27 mouse cellular contexts compared by ENCODE assay signal in genomic region chr12:31754465-31754864, GRCm38 (mm10). TPM values are rescaled to one million over a fixed set of nuclear protein-coding genes. Genes with fewer than 3 reads are reported as not detected.
DNase-seq lines count a peak whose midpoint lies in the region; ATAC-seq and TF ChIP-seq lines count a peak whose summit lies in the region.
"Had no signal": no experiment of that assay in that cellular context is flagged by ENCODE, and none has a peak within 500 bp of the region (broad histone marks: within the 10 kb centered on the region; RNA-seq: fewer than 3 reads in every experiment).

No protein-coding gene starts in this region.

- peak overlapping the region; percentile 25 for H3K27ac ChIP-seq in forebrain, embryonic 15.5 days (replicated peaks)
- no peak overlapping the region for H3K27ac ChIP-seq in forebrain, embryonic 12.5 days
- peak overlapping the region; percentile 47; the same call in 1 of the 2 replicates for H3K27ac ChIP-seq in layer of hippocampus, adult 2 months
- H3K27ac ChIP-seq: gastrocnemius, adult 2 months; hindbrain, embryonic 14.5 days; hindbrain, postnatal 0 days had no signal

- no peak; the same call in 1 of the 2 replicates for ATAC-seq in forebrain, embryonic 15.5 days (replicated peaks)
- no peak for ATAC-seq in forebrain, embryonic 12.5 days (ENCODE audit: low FRiP score)
- ATAC-seq: hindbrain, postnatal 0 days; inflammation-experienced regulatory T-cells, adult 6 months; intestine, embryonic 16.5 days; Patski had no signal

- TF ChIP-seq POLR2A in brain, embryonic 14.5 days (IDR thresholded peaks at IDR 0.05; ENCODE audit: borderline replicate concordance, extremely low read depth, insufficient read depth, insufficient read length, poor library complexity, severe bottlenecking) = no peak

- no peak overlapping the region for H3K4me3 ChIP-seq in forebrain, embryonic 15.5 days
- H3K4me3 ChIP-seq in forebrain, embryonic 12.5 days (replicated peaks) = no peak overlapping the region
- H3K4me3 ChIP-seq in layer of hippocampus, adult 2 months = no peak overlapping the region
- H3K4me3 ChIP-seq: gastrocnemius, adult 2 months had no signal

- DNase-seq in cerebellum, adult 9-10 months = peak; percentile 38
- no peak for DNase-seq in cerebellum, postnatal 25 days
- DNase-seq in layer of hippocampus, adult 2 months (ENCODE audit: low spot score in 2 of 2) = no peak
- DNase-seq in layer of hippocampus, adult 9-11 months = no peak
- peak; percentile 43 for DNase-seq in brain, embryonic 14.5 days (ENCODE audit: low read depth)
- DNase-seq: adrenal gland, postnatal 10 days; adrenal gland, postnatal 36 days; B cell, adult 2 months; cerebellum, adult 18-20 months; cerebellum, postnatal 10 days; gastrocnemius, adult 2 months; gastrocnemius, postnatal 14 days; heart, adult 11 months; heart, postnatal 36 days; kidney, adult 18-20 months; kidney, adult 9 months had no signal

- H3K9ac ChIP-seq in forebrain, embryonic 15.5 days (replicated peaks) = no peak overlapping the region
- H3K9ac ChIP-seq in forebrain, embryonic 12.5 days = no peak overlapping the region
- H3K9ac ChIP-seq: hindbrain, embryonic 14.5 days had no signal

- no peak overlapping the region for H3K4me2 ChIP-seq in forebrain, embryonic 15.5 days (replicated peaks)
- no peak overlapping the region for H3K4me2 ChIP-seq in forebrain, embryonic 12.5 days
- H3K4me2 ChIP-seq: heart, embryonic 11.5 days; hindbrain, embryonic 14.5 days had no signal

- no peaks in the 10 kb centered on the region for H3K27me3 ChIP-seq in forebrain, embryonic 15.5 days
- H3K27me3 ChIP-seq in forebrain, embryonic 12.5 days = no peaks in the 10 kb centered on the region
- H3K27me3 ChIP-seq: CH12.LX, Patski had no signal

- no peaks in the 10 kb centered on the region for H3K4me1 ChIP-seq in forebrain, embryonic 15.5 days
- no peaks in the 10 kb centered on the region for H3K4me1 ChIP-seq in forebrain, embryonic 12.5 days

- no peak for TF ChIP-seq CTCF in layer of hippocampus, adult 2 months (conservative IDR thresholded peaks at IDR 0.05)
- no peak for TF ChIP-seq CTCF in brain, embryonic 14.5 days (IDR thresholded peaks at IDR 0.05; ENCODE audit: borderline replicate concordance, extremely low read depth, insufficient read depth, insufficient read length)

- no peaks in the 10 kb centered on the region for H3K36me3 ChIP-seq in forebrain, embryonic 15.5 days
- H3K36me3 ChIP-seq in forebrain, embryonic 12.5 days (replicated peaks) = no peaks in the 10 kb centered on the region

- H3K9me3 ChIP-seq in forebrain, embryonic 15.5 days = no peaks in the 10 kb centered on the region
- H3K9me3 ChIP-seq in forebrain, embryonic 12.5 days = no peaks in the 10 kb centered on the region
- H3K9me3 ChIP-seq: G1E had no signal

- 55% methylated on average over 2 of the region's 2 CpGs for WGBS in forebrain, embryonic 15.5 days
- WGBS in forebrain, embryonic 12.5 days = 63% methylated on average over 2 of the region's 2 CpGs

RNA-seq across cellular contexts. Expression of gene Gpr22, which starts 40.7 kb away (rescaled TPM):
- 10.7 TPM in 2 replicates for polyA plus RNA-seq in forebrain, embryonic 15.5 days (2015; fragmentation: Nextera tagmentation; extraction: Ambion mirVana)
- 4.2 and 5.9 TPM in 2 replicates for polyA plus RNA-seq in forebrain, embryonic 12.5 days (2016; fragmentation: Nextera tagmentation; extraction: Ambion mirVana)
- total RNA-seq in layer of hippocampus, adult 2 months (2021) = 10 to 100 TPM; 81.4 to 87.3 TPM
- polyA plus RNA-seq in brain, embryonic 14.5 days (2012; rRNA removed) = 8.4 and 11.0 TPM in 2 replicates
- total RNA-seq: CH12.LX; gastrocnemius, adult 2 months; gastrocnemius, postnatal 14 days; gastrocnemius, postnatal 4 days had no signal
- polyA plus RNA-seq: G1E had no signal

Comparison
In these comparisons a context has a peak if more than half of its experiments do, and no peak if none do; other contexts are left out.
1. DNase-seq: peak in cerebellum, adult 9-10 months (single experiment) and brain, embryonic 14.5 days (single experiment); none in cerebellum, postnatal 25 days (0 of 2), layer of hippocampus, adult 2 months (0 of 2) and layer of hippocampus, adult 9-11 months (single experiment).